Mouse (Mus musculus) layer of hippocampus, adult 6 months (tissue): Measurements from ENCODE around the gene Flot2. TPM values are rescaled to one million over a fixed set of nuclear protein-coding genes. Genes with fewer than 3 reads are reported as not detected.

Source experiments
- long read RNA-seq, 2 experiments: library from polyadenylated mRNA; unstranded; transcript quantifications; one replicate each; pipeline ENCODE4 v2.0.0; 2019 to 2020
- microRNA-seq: library from miRNA; unstranded; fragments of <30 nt; microRNA quantifications from one replicate; pipeline ENCODE4 v1.2.0, GENCODE M21; 2020
- polyA plus RNA-seq: library from polyadenylated mRNA; unstranded; fragments of <200 nt; fragmentation: Nextera tagmentation; gene quantifications from 2 replicates; pipeline ENCODE4 v1.2.3, GENCODE M21; 2021

The Flot2 gene
- polyA plus RNA-seq, result 79.1 and 79.3 TPM in 2 replicates
- long read RNA-seq, experiment 1, transcript Flot2-202 (11 exons, 2,568 nt), result minor isoform, 23 of 140 reads
- long read RNA-seq, experiment 1, transcript Flot2-201 (11 exons, 2,621 nt), result major isoform, 74 of 140 reads
- long read RNA-seq, experiment 1, partial matches to known transcripts, result 20 of 140 reads
- long read RNA-seq, experiment 1, other reads (novel, unspliced or antisense), result 22 of 140 reads
- long read RNA-seq, experiment 2, transcript Flot2-202 (11 exons, 2,568 nt), result minor isoform, 211 of 781 reads
- long read RNA-seq, experiment 2, transcript Flot2-201 (11 exons, 2,621 nt), result major isoform, 399 of 781 reads
- long read RNA-seq, experiment 2, transcript Flot2-205 (12 exons, 2,712 nt), result minor isoform, 20 of 781 reads
- long read RNA-seq, experiment 2, partial matches to known transcripts, result 24 of 781 reads
- long read RNA-seq, experiment 2, other reads (novel, unspliced or antisense), result 127 of 781 reads

GRCm38 (mm10) chr11:78037831-78038752, at the start of gene Flot2:
Gene Flot2, plus strand, starts transcription at chr11:78037931.

DNA sequence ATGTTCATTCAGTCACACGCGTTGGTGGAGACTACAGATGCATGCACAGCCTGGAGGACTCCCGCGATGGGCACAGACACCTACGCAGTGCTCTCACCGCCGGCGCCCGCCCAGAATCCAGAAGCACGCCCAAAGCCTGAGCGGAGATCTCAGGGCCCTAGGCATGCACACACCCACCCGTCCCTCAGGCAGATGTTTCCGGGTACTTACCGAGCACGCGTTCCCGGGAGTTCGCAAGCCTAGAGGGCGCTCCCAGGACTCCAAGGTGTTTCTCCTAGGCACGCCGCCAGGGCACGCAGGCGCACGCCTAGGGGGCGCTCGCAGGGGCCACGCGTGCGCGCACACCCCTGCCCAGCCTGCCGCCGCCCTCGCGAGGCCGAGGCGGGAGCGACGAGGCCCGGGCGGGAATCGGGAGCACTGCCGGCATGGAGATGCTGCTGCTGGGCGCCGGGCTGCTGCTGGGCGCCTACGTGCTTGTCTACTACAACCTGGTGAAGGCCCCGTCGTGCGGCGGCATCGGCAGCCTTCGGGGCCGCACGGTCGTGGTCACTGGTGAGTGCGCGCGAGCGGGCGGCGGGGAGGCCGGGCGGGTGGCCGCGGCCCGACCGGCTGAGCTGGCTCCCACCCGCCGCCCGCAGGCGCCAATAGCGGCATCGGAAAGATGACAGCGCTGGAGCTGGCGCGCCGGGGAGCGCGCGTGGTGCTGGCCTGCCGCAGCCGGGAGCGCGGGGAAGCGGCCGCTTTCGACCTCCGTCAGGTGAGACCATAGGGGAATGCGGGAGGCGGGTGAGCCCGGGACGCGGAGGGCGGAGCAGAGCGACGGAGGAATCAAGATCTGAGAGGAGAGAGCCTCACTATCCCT, 5.6 kb upstream of the Flot2 start, which contains the start of gene Dhrs13:
TSS of gene Dhrs13 (plus strand) at position 334 of the 862 bp plus-strand sequence.

GRCm38 (mm10) chr11:78079961-78080921, 42.5 kb downstream of the Flot2 start, which contains the start of gene Eral1:
Gene Eral1, minus strand, starts transcription at chr11:78080383.

GRCm38 (mm10) chr11:78094504-78095143, 56.9 kb downstream of the Flot2 start, which contains the start of gene Fam222b:
Gene Fam222b, plus strand, starts transcription at chr11:78094660.

Small RNAs within 50 kb of the gene (microRNA-seq; reads per million reads assigned to microRNA genes)
- gene Mir144 (1.7 reads per million), gene Mir451a (not detected), gene Mir451b (not detected)

Other genes with a start within 250 kb of the Flot2 start
- gene Pipox, start 143.8 kb upstream of the Flot2 start, polyA plus RNA-seq, result 0.74 and 1.2 TPM in 2 replicates
- 56.3 and 84.5 TPM in 2 replicates for gene Sez6, start 107.1 kb upstream of the Flot2 start, polyA plus RNA-seq
- 5.8 and 6.5 TPM in 2 replicates for gene Phf12, start 55.2 kb upstream of the Flot2 start, polyA plus RNA-seq
- 7.9 and 8.6 TPM in 2 replicates for gene Dhrs13, start 5.7 kb upstream of the Flot2 start, polyA plus RNA-seq
- 10.9 and 11.1 TPM in 2 replicates for gene Eral1, start 42.5 kb downstream of the Flot2 start, polyA plus RNA-seq
- 11.3 and 12.7 TPM in 2 replicates for gene Fam222b, start 56.7 kb downstream of the Flot2 start, polyA plus RNA-seq
- 7.1 and 10.1 TPM in 2 replicates for gene Traf4, start 127.7 kb downstream of the Flot2 start, polyA plus RNA-seq
- 1.4 and 2.0 TPM in 2 replicates for gene Nek8, start 138.7 kb downstream of the Flot2 start, polyA plus RNA-seq
- 31.4 and 34.6 TPM in 2 replicates for gene Tlcd1, start 138.8 kb downstream of the Flot2 start, polyA plus RNA-seq
- gene Rpl23a, start 145.7 kb downstream of the Flot2 start, polyA plus RNA-seq, result 1,474 and 1,588 TPM in 2 replicates
- 18.8 and 20.1 TPM in 2 replicates for gene Rab34, start 150.5 kb downstream of the Flot2 start, polyA plus RNA-seq
- gene Proca1, start 155.5 kb downstream of the Flot2 start, polyA plus RNA-seq, result 4.6 and 5.2 TPM in 2 replicates
- gene Sdf2, start 207.8 kb downstream of the Flot2 start, polyA plus RNA-seq, result 144 and 168 TPM in 2 replicates
- gene Supt6, start 208.1 kb downstream of the Flot2 start, polyA plus RNA-seq, result 16.4 and 17.8 TPM in 2 replicates
- gene 2610507B11Rik, start 223.8 kb downstream of the Flot2 start, polyA plus RNA-seq, result 52.0 and 58.5 TPM in 2 replicates